Mouse (Mus musculus): ENCODE data around the gene Adk.

DNA sequence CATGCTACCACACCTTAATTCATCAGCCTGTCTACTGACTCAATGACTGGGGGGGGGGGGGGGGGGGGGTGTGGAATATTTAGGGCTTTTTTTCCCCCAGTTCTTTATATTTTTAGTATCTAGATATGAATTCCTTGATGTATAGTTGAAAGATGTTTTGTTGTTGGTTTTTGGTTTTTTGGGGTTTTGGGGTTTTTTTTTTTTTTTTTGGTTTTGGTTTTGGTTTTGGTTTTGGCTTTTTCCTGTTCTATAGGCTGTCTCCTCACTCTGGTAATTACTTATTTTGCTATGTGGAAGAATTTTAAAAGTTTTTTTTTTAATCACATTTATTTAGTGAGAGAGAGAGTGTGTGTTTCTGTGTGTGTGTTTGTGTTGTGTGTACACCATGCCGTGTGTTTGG is 282.5 kb downstream of the Adk start:
- TF ChIP-seq CTCF (IDR thresholded peaks at IDR 0.05; ENCODE audit: control insufficient read depth, insufficient read depth, insufficient replicate concordance, low read depth, low read length) (no peak), POLR2A (IDR thresholded peaks at IDR 0.05; ENCODE audit: control insufficient read depth, low read depth, low read length) (no peak)
